Mouse (Mus musculus): ENCODE measurements around the gene Ccdc171. TPM values are rescaled to one million over a fixed set of nuclear protein-coding genes. Genes with fewer than 3 reads are reported as not detected.
"Not testable (repeated sequence)": the region's sequence is repeated elsewhere in the genome, so short reads cannot be mapped to it uniquely, and the experiment has no call there.

The Ccdc171 gene
- total RNA-seq, 2 experiments from 2014 or later = 0.59 to 0.70 TPM

DNA sequence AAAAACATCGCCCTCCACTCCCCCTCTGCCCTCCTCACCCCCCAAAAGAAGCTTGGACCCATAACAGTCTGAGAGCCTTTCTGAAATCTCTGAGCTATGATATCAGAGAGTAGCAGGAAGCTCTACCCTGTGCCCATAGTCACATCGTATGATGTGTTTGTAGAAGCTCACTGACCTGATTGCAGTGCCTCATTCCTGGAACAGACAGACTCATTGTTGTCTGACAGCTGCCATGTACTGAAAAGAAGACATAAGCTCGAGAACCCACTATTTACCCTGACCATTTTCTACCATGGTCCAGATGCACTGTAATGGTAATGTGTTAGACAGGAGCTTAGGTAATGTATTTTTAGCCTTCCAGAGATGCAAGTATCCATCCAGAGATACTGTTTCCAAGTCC is 85.8 kb downstream of the Ccdc171 start:
- H3K27ac ChIP-seq = no peak overlapping the region
- no peak for DNase-seq
- intact Hi-C loops (cut with DNase I) = no loop called here
- H3K4me3 ChIP-seq = no peak overlapping the region
- TF ChIP-seq CTCF (IDR thresholded peaks at IDR 0.05) = no peak

GRCm38 (mm10) chr4:83623021-83623711 is 97.8 kb downstream of the Ccdc171 start:
- H3K27ac ChIP-seq; DNase-seq; intact Hi-C loops (cut with DNase I); H3K4me3 ChIP-seq: not testable (repeated sequence)

DNA sequence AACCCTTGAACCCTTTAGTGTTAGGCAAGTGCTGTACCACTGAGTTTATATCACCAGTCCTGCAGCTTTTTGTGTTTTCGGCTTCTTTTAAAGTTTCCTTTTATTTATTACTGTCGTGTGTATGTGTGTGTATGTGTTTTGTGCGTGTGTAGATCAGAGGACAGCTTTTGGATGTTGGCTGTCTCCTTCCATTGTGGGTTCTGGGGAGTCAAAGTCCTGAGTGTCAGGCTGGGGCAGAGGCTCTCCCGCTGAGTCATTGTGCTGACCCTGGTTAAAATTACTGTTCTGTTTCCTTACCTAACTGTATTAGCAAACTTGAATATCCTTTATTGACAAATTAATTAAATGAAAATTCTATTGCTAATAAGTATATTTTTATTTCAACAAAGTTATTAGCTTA is 98.4 kb downstream of the Ccdc171 start:
- TF ChIP-seq CTCF (IDR thresholded peaks at IDR 0.05) = no peak
- DNase-seq = no peak
- no peak overlapping the region for H3K4me3 ChIP-seq
- no peak overlapping the region for H3K27ac ChIP-seq
- intact Hi-C loops (cut with DNase I) = no loop called here

GRCm38 (mm10) chr4:83651453-83651852 is 126.1 kb downstream of the Ccdc171 start:
- intact Hi-C loops (cut with DNase I) = no loop called here
- no peak for TF ChIP-seq CTCF (IDR thresholded peaks at IDR 0.05)
- H3K27ac ChIP-seq = no peak overlapping the region
- no peak for DNase-seq
- no peak overlapping the region for H3K4me3 ChIP-seq

- Histone ChIP-seq H3K4me3 (no peak overlapping the region), H3K27ac (no peak overlapping the region)
- no peak for DNase-seq
- intact Hi-C loops (cut with DNase I) = no loop called here
- no peak for TF ChIP-seq CTCF (IDR thresholded peaks at IDR 0.05)
Observed at GRCm38 (mm10) chr4:83655396-83655795, 130.1 kb downstream of the Ccdc171 start.

DNA sequence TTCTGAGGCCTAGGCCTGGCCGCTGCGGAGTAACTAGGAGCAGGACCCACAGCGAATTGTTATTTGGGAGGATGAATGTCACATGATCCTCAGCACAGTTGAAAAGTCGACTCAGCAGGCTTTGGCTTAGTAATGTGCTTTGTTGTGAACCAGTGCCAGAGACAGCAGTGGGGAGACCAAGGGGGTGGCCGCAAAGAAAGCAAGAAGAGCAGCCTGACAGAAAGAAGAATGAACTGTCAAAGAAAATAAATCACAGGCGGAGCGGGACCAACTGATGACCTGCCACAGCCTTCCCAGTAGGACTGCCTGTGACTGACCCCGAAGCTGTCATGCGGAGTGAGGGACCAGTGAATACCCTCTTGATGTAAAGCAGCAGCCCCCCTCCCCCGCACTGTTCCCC is 131.2 kb downstream of the Ccdc171 start:
- no peak for DNase-seq
- intact Hi-C loops (cut with DNase I) = no loop called here
- Histone ChIP-seq H3K4me3 (0 out of 2 replicates have a peak overlapping the region, but pooled peaks have one; percentile 5), H3K27ac (no peak overlapping the region; the same call in 1 of the 2 replicates)
- TF ChIP-seq CTCF (IDR thresholded peaks at IDR 0.05) = no peak

DNA sequence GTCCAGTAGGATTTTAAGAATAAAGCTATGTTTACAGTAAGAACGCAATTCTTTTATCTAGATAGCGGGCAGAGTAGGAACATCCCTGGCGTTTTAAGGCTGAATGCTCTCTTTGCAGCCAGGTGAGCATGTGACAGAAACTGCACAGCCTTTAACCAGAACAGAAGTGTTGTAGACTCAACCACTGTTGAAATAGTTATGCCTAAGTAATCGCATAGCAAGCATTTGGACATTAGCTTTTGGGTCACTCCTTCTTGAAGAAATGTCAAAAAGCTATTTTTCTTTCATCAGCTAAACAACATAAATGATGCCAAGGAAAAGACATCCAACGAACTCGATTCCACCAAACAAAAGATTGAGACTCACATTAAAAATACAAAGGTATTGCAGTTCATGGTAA is 131.7 kb downstream of the Ccdc171 start:
- intact Hi-C loops (cut with DNase I) = no loop called here
- Histone ChIP-seq H3K4me3 (no peak overlapping the region), H3K27ac (no peak overlapping the region; the same call in 1 of the 2 replicates)
- no peak for DNase-seq
- no peak for TF ChIP-seq CTCF (IDR thresholded peaks at IDR 0.05)

- TF ChIP-seq CTCF (IDR thresholded peaks at IDR 0.05) = no peak
- intact Hi-C loops (cut with DNase I) = no loop called here
- no peak overlapping the region for H3K27ac ChIP-seq
- DNase-seq = no peak
- no peak overlapping the region for H3K4me3 ChIP-seq
Observed at GRCm38 (mm10) chr4:83658415-83658814, 133.1 kb downstream of the Ccdc171 start.

DNA sequence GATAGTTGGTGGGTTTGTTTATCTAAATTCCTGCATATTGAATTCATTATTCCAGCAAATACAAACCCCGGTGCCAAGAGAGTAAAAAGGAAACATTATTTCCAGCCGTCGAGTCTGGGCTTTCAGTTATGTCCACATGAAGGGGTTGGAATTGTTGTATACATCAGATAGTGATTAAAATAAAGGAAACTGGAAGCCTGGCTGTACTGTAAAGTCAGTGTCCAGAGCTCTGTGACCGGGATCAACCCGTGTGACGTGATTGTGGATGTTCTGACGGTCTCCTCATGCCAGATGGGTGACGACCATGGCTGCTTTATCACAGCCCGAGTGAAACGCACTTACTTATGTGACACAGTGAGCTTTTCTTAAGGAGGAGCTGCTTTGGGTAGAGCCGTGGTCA is 134.1 kb downstream of the Ccdc171 start:
- intact Hi-C loops (cut with DNase I) = no loop called here
- H3K4me3 ChIP-seq = no peak overlapping the region
- H3K27ac ChIP-seq = no peak overlapping the region
- TF ChIP-seq CTCF (IDR thresholded peaks at IDR 0.05) = no peak
- no peak for DNase-seq

- DNase-seq = no peak
- intact Hi-C loops (cut with DNase I) = no loop called here
- no peak overlapping the region for H3K4me3 ChIP-seq
- H3K27ac ChIP-seq = no peak overlapping the region
- no peak for TF ChIP-seq CTCF (IDR thresholded peaks at IDR 0.05)
Observed at GRCm38 (mm10) chr4:83661519-83662271, 136.3 kb downstream of the Ccdc171 start.

DNA sequence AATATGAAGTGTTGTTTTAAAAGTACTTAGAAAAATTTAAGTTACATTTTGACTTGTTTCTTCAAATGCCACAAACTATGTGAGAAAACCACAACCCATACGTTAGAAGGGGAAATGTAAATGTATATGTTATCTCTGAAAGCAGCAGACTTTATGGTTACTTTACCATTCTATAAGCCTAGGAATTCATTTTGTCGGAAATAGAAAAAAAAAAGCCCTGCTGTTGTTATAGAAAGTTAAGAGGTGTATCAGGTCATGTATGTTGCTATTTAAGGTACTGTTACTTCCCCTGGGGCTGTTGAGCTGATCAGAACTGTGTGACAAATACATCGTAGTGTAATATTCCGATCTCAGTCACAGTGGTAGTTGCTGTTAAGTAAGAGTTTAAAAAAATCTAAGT is 137.0 kb downstream of the Ccdc171 start:
- intact Hi-C loops (cut with DNase I) = no loop called here
- Histone ChIP-seq H3K4me3 (no peak overlapping the region), H3K27ac (no peak overlapping the region)
- no peak for DNase-seq
- no peak for TF ChIP-seq CTCF (IDR thresholded peaks at IDR 0.05)

GRCm38 (mm10) chr4:83669552-83669951 is 144.2 kb downstream of the Ccdc171 start:
- no peak overlapping the region for H3K27ac ChIP-seq
- no peak for DNase-seq
- no peak for TF ChIP-seq CTCF (IDR thresholded peaks at IDR 0.05)
- H3K4me3 ChIP-seq = no peak overlapping the region
- intact Hi-C loops (cut with DNase I) = no loop called here

GRCm38 (mm10) chr4:83675308-83675707 is 150.0 kb downstream of the Ccdc171 start:
- DNase-seq; H3K27ac ChIP-seq; H3K4me3 ChIP-seq; intact Hi-C loops (cut with DNase I): not testable (repeated sequence)

- Histone ChIP-seq H3K27ac (no peak overlapping the region), H3K4me3 (no peak overlapping the region)
- intact Hi-C loops (cut with DNase I) = no loop called here
- DNase-seq = no peak
- no peak for TF ChIP-seq CTCF (IDR thresholded peaks at IDR 0.05)
Observed at GRCm38 (mm10) chr4:83676444-83676843, 151.1 kb downstream of the Ccdc171 start.

All from gastrocnemius, adult 2 months (tissue).